Mouse (Mus musculus) lung, adult 2 months (tissue): ENCODE measurements at regions not wholly inside any gene's neighbourhood (a gene's known extent, or its start where the extent isn't known, plus 50 kb on each side); places are given as distances from the start of the nearest gene placed in this dataset.

Experiments used
- CTCF ChIP-seq: fragments of 200-500 bp; IDR thresholded peaks from 2 replicates; pipeline ENCODE4 v1.5.1; 2011; ENCODE audit warnings: mild to moderate bottlenecking, low read length, control low read depth; ENCODE audit not compliant: insufficient read depth
- POLR2A ChIP-seq: fragments of 200-500 bp; IDR thresholded peaks from 2 replicates; pipeline ENCODE4 v1.6.1; 2011; ENCODE audit warnings: low read depth, mild to moderate bottlenecking, control low read depth, low read length, borderline replicate concordance; ENCODE audit errors: extremely low read depth

DNA sequence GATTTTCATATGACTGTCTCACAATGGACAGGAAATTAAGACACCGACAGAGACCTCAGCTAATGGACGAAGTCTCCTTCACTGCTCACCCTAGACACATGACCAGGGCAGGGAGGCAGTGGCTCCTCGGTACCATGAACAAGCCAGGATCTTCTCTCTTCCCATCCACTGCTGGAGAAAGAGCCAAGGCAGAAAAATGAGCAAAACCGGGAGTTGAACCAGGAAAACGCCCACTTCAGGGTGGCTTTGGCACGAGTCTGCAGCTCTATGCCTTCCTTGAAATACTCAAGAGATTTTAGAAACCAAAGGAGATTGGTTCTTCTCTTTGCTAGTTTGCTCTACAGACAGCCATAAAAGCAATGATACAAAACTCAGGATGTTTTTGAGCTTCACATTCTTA, 172.3 kb downstream of the Drd1 start:
- TF ChIP-seq POLR2A (no peak), CTCF (no peak)
